Mouse (Mus musculus) forebrain, embryonic 14.5 days (tissue): ENCODE data around the gene Stx11. TPM values are rescaled to one million over a fixed set of nuclear protein-coding genes. Genes with fewer than 3 reads are reported as not detected.

Experiments
- ATAC-seq: fragments of 200-750 bp; cut with Nextera tagmentation; 2 replicates; pipeline ENCODE4 v1.8.0; 2017; ENCODE audit warnings: mild to moderate bottlenecking, moderate library complexity
- DNase-seq: peaks from one replicate; pipeline ENCODE4 v3.0.0-alpha.2; 2015; ENCODE audit warnings: low spot score
- H3K27ac ChIP-seq: fragments of 300-500 bp; sonication (generic); 2 replicates; pipeline ENCODE4 v1.5.1; 2014; ENCODE audit warnings: low read depth, mild to moderate bottlenecking, control low read depth, low read length, moderate library complexity
- H3K27me3 ChIP-seq: fragments of 300-500 bp; sonication (generic); replicated peaks from 2 replicates; pipeline ENCODE4 v1.6.1; 2014; ENCODE audit warnings: low read length, control low read depth, mixed read lengths; ENCODE audit not compliant: control insufficient read depth, insufficient read depth
- H3K36me3 ChIP-seq: fragments of 300-500 bp; sonication (generic); 2 replicates; pipeline ENCODE4 v1.6.1; 2014; ENCODE audit warnings: low read length, control low read depth; ENCODE audit not compliant: control insufficient read depth, insufficient read depth
- H3K4me1 ChIP-seq: fragments of 300-500 bp; sonication (generic); 2 replicates; pipeline ENCODE4 v1.6.1; 2014; ENCODE audit warnings: antibody characterized with exemption, low read length, control low read depth; ENCODE audit not compliant: control insufficient read depth, insufficient read depth
- H3K4me2 ChIP-seq: fragments of 300-500 bp; sonication (generic); 2 replicates; pipeline ENCODE4 v1.6.1; 2014; ENCODE audit warnings: mild to moderate bottlenecking, control low read depth, low read length
- H3K4me3 ChIP-seq: fragments of 300-500 bp; sonication (generic); 2 replicates; pipeline ENCODE4 v1.5.1; 2014; ENCODE audit warnings: low read depth, low read length, control low read depth
- H3K9ac ChIP-seq: fragments of 300-500 bp; sonication (generic); 2 replicates; pipeline ENCODE4 v1.6.1; 2014; ENCODE audit warnings: mild to moderate bottlenecking, low read length, control low read depth, moderate library complexity
- H3K9me3 ChIP-seq: fragments of 300-500 bp; sonication (generic); replicated peaks from 2 replicates; pipeline ENCODE4 v1.6.1; 2016; ENCODE audit warnings: low read length, control low read depth, mixed read lengths; ENCODE audit not compliant: control insufficient read depth
- WGBS: fragments of 180-500 bp; shearing (Covaris S2); extraction: QIAGEN DNeasy Blood & Tissue Kit; methylation state at CpG from one replicate; pipeline ENCODE4 v1.1.7; 2014; 5-methylcytosine and 5-hydroxymethylcytosine counted together
- polyA plus RNA-seq: library from polyadenylated mRNA; unstranded; fragments of >200 nt; fragmentation: Nextera tagmentation; extraction: Ambion mirVana; gene quantifications from 2 replicates; pipeline ENCODE4 v1.2.1, GENCODE M21; 2014

Gene Stx11
- polyA plus RNA-seq, 1 experiment from 2014 or later: 0.98 TPM

DNA sequence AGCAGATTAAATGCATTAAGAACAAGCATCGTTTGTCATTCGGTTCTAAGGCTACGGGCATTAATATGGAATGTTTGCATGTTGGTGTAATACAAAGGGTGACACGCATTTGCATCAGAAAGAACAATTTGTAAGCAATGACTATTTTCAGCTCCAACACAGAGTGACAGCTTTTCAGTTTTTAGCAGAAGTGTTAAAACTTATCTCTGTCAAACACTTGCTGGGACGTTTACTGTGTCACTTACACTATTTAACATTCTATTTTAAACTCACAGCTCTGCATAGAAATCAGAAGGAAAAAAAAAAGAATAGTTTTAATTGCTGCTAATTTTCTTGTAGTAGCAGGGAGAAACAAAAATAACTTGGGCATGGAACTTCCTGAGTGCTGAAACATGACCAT is 22.4 kb upstream of the Stx11 start:
- H3K9ac ChIP-seq: no peak overlapping the region
- no peaks in the 10 kb centered on the region for H3K27me3 ChIP-seq
- peak; percentile 32; the same call in 1 of the 2 replicates for ATAC-seq
- DNase-seq: peak; percentile 35
- H3K27ac ChIP-seq: no peak overlapping the region
- H3K9me3 ChIP-seq: no peaks in the 10 kb centered on the region
- no peak overlapping the region for H3K4me3 ChIP-seq
- WGBS: 36% methylated on average over 5 of the region's 5 CpGs
- no peaks in the 10 kb centered on the region for H3K4me1 ChIP-seq
- H3K36me3 ChIP-seq: no peaks in the 10 kb centered on the region
- H3K4me2 ChIP-seq: no peak overlapping the region

GRCm38 (mm10) chr10:12985028-12985427 is 20.9 kb upstream of the Stx11 start:
- no peaks in the 10 kb centered on the region for H3K27me3 ChIP-seq
- no peak overlapping the region for H3K4me2 ChIP-seq
- no peak overlapping the region for H3K27ac ChIP-seq
- no peak overlapping the region for H3K4me3 ChIP-seq
- no peaks in the 10 kb centered on the region for H3K4me1 ChIP-seq
- DNase-seq: no peak
- no peak for ATAC-seq
- no peaks in the 10 kb centered on the region for H3K36me3 ChIP-seq
- H3K9ac ChIP-seq: no peak overlapping the region
- WGBS: 85% methylated on average over 3 of the region's 3 CpGs
- no peaks in the 10 kb centered on the region for H3K9me3 ChIP-seq

GRCm38 (mm10) chr10:12983516-12983915 is 19.4 kb upstream of the Stx11 start:
- H3K9me3 ChIP-seq: no peaks in the 10 kb centered on the region
- no peak overlapping the region for H3K4me2 ChIP-seq
- ATAC-seq (no peak), DNase-seq (no peak)
- H3K27me3 ChIP-seq: no peaks in the 10 kb centered on the region
- no peaks in the 10 kb centered on the region for H3K4me1 ChIP-seq
- no peak overlapping the region for H3K27ac ChIP-seq
- WGBS: 73% methylated on average over 3 of the region's 3 CpGs
- no peak overlapping the region for H3K4me3 ChIP-seq
- no peaks in the 10 kb centered on the region for H3K36me3 ChIP-seq
- H3K9ac ChIP-seq: no peak overlapping the region

GRCm38 (mm10) chr10:12981071-12981470 is 17.0 kb upstream of the Stx11 start:
- H3K4me2 ChIP-seq: no peak overlapping the region
- ATAC-seq: no peak
- no peak for DNase-seq
- no peaks in the 10 kb centered on the region for H3K4me1 ChIP-seq
- no peak overlapping the region for H3K27ac ChIP-seq
- H3K27me3 ChIP-seq: no peaks in the 10 kb centered on the region
- H3K36me3 ChIP-seq: no peaks in the 10 kb centered on the region
- no peak overlapping the region for H3K9ac ChIP-seq
- no peaks in the 10 kb centered on the region for H3K9me3 ChIP-seq
- H3K4me3 ChIP-seq: no peak overlapping the region
- WGBS: 79% methylated on average over 7 of the region's 7 CpGs

DNA sequence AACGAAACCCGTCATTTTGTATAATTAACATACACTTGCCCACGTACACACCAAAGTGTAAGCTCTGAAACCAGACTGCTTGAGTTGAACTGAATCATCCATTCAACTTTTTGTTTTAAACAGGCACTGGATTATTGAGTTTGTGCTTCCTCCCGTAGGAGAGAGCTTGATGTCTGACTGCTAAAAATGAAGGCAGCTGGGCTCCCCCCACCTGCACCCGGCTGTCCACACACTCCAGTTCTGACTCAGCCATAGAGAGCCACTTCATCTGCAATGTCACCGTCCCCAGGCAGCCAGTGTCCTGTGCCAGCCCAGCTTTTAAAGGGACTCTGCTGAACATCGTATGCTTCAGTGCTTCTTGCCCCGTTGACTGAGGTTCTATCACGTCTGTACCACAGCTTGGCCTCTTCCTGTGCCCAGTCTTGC is 13.7 kb upstream of the Stx11 start:
- no peaks in the 10 kb centered on the region for H3K27me3 ChIP-seq
- no peaks in the 10 kb centered on the region for H3K4me1 ChIP-seq
- H3K27ac ChIP-seq: no peak overlapping the region
- no peak overlapping the region for H3K9ac ChIP-seq
- DNase-seq (no peak), ATAC-seq (no peak)
- H3K36me3 ChIP-seq: no peaks in the 10 kb centered on the region
- no peak overlapping the region for H3K4me2 ChIP-seq
- H3K4me3 ChIP-seq: no peak overlapping the region
- H3K9me3 ChIP-seq: no peaks in the 10 kb centered on the region
- WGBS: 73% methylated on average over 9 of the region's 9 CpGs

GRCm38 (mm10) chr10:12976552-12976951 is 12.5 kb upstream of the Stx11 start:
- Histone ChIP-seq H3K4me2 (no peak overlapping the region), H3K36me3 (no peaks in the 10 kb centered on the region), H3K9ac (no peak overlapping the region), H3K27ac (no peak overlapping the region), H3K4me3 (no peak overlapping the region), H3K27me3 (no peaks in the 10 kb centered on the region), H3K4me1 (no peaks in the 10 kb centered on the region), H3K9me3 (no peaks in the 10 kb centered on the region)
- DNase-seq (no peak), ATAC-seq (no peak)
- WGBS: 94% methylated on average over 7 of the region's 7 CpGs

DNA sequence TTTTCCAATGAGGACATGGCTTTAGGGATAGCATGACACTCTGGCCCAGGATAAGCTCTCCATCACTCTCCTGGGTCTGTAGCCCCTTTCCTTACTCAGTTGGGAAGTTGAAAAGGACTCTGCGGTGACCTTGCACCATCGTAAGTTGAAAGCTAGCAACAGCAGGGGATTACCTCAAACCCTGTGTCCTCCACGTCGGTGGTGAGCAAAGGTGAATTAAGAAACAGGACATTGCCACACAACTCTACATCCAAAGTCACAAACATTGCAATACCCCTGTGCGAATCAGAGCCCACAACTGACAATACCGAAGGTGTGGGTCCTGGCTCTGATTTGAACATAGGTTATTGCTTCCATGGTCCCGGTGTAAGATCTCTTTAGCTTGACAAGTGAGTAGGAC is 11.9 kb upstream of the Stx11 start:
- Histone ChIP-seq H3K27me3 (no peaks in the 10 kb centered on the region), H3K4me2 (no peak overlapping the region), H3K9me3 (no peaks in the 10 kb centered on the region), H3K9ac (no peak overlapping the region), H3K4me3 (no peak overlapping the region), H3K27ac (no peak overlapping the region), H3K4me1 (no peaks in the 10 kb centered on the region), H3K36me3 (no peaks in the 10 kb centered on the region)
- DNase-seq (no peak), ATAC-seq (no peak)
- 92% methylated on average over 7 of the region's 7 CpGs for WGBS

GRCm38 (mm10) chr10:12975461-12975860 is 11.4 kb upstream of the Stx11 start:
- WGBS: 88% methylated on average over 3 of the region's 3 CpGs
- no peak for ATAC-seq
- H3K27me3 ChIP-seq: no peaks in the 10 kb centered on the region

DNA sequence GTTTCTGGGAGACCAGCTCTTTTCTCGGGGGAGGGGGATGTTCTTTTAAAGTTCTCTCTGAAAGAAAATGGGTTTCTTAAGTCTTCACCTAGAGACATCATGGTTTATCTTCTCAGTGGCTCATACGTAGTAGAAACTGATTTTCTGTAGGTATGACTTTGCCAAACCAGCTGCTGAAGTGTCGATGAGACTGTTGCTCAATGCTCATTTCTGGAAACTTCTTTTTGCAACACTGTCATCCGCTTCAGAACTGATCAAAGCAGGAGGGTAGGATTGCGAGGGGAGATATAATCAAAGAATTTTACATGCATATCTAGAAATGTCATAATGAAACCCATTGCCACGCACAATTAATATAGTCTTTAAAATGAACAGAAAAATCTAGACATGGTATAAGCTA is 10.5 kb upstream of the Stx11 start:
- no peak overlapping the region for H3K27ac ChIP-seq
- H3K4me2 ChIP-seq: no peak overlapping the region
- H3K27me3 ChIP-seq: no peaks in the 10 kb centered on the region
- no peak overlapping the region for H3K4me3 ChIP-seq
- H3K9ac ChIP-seq: no peak overlapping the region
- 95% methylated on average over 6 of the region's 6 CpGs for WGBS
- H3K4me1 ChIP-seq: no peaks in the 10 kb centered on the region
- DNase-seq: no peak
- no peaks in the 10 kb centered on the region for H3K36me3 ChIP-seq
- H3K9me3 ChIP-seq: no peaks in the 10 kb centered on the region
- no peak for ATAC-seq

More at GRCm38 (mm10) chr10:12975461-12975860, 11.4 kb upstream of the Stx11 start:
- Histone ChIP-seq H3K36me3 (no peaks in the 10 kb centered on the region), H3K9ac (no peak overlapping the region), H3K4me3 (no peak overlapping the region), H3K9me3 (no peaks in the 10 kb centered on the region), H3K4me1 (no peaks in the 10 kb centered on the region), H3K27ac (no peak overlapping the region), H3K4me2 (no peak overlapping the region)
- no peak for DNase-seq
